Mouse (Mus musculus): ENCODE results near the gene Psmc3.

GRCm38 (mm10) chr2:91023956-91024355 is 29.9 kb upstream of the Psmc3 start:
- no peak for TF ChIP-seq POLR2A (IDR thresholded peaks at IDR 0.05; ENCODE audit: borderline replicate concordance, low read depth, low read length)
- no peak for TF ChIP-seq CTCF (IDR thresholded peaks at IDR 0.05; ENCODE audit: low read depth, low read length)
